Mouse (Mus musculus): Measurements from ENCODE around the gene Ltbp3. TPM values are rescaled to one million over a fixed set of nuclear protein-coding genes. Genes with fewer than 3 reads are reported as not detected.

Gene Ltbp3
- total RNA-seq, 1 experiment from 2014 or later = 212 TPM

GRCm38 (mm10) chr19:5806809-5807205 is 66.1 kb downstream of the Ltbp3 start:
- DNase-seq = no peak

- DNase-seq = no peak
Measured at GRCm38 (mm10) chr19:5807740-5808139, 67.0 kb downstream of the Ltbp3 start.

Other genes with a start within 250 kb of the Ltbp3 start
- 1.0 and 2.2 TPM in 2 replicates for gene 1700020D05Rik, start 237.1 kb upstream of the Ltbp3 start, total RNA-seq (2021)
- gene Snx32, start 230.4 kb upstream of the Ltbp3 start, total RNA-seq (2021) = 10.4 and 11.8 TPM in 2 replicates
- not detected in 2 replicates for gene Ovol1, start 180.3 kb upstream of the Ltbp3 start, total RNA-seq (2021)
- 7.3 and 8.0 TPM in 2 replicates for gene Ap5b1, start 172.9 kb upstream of the Ltbp3 start, total RNA-seq (2021)
- 106 and 113 TPM in 2 replicates for gene Rnaseh2c, start 139.0 kb upstream of the Ltbp3 start, total RNA-seq (2021)
- 54.8 and 62.0 TPM in 2 replicates for gene Kat5, start 130.7 kb upstream of the Ltbp3 start, total RNA-seq (2021)
- 60.7 and 65.1 TPM in 2 replicates for gene Rela, start 103.4 kb upstream of the Ltbp3 start, total RNA-seq (2021)
- 56.4 and 64.0 TPM in 2 replicates for gene Sipa1, start 77.2 kb upstream of the Ltbp3 start, total RNA-seq (2021)
- gene Map3k11, start 52.2 kb upstream of the Ltbp3 start, total RNA-seq (2021) = 50.4 and 51.2 TPM in 2 replicates
- 75.1 and 78.4 TPM in 2 replicates for gene Pcnx3, start 52.0 kb upstream of the Ltbp3 start, total RNA-seq (2021)
- gene Kcnk7, start 36.5 kb upstream of the Ltbp3 start, total RNA-seq (2021) = not detected in 2 replicates
- gene Ehbp1l1, start 14.6 kb upstream of the Ltbp3 start, total RNA-seq (2021) = 29.1 and 29.3 TPM in 2 replicates
- gene Fam89b, start 11.3 kb upstream of the Ltbp3 start, total RNA-seq (2021) = 41.3 and 50.4 TPM in 2 replicates
- gene Scyl1, start 30.5 kb downstream of the Ltbp3 start, total RNA-seq (2021) = 87.4 and 92.1 TPM in 2 replicates
- 26.0 and 34.5 TPM in 2 replicates for gene Frmd8, start 134.4 kb downstream of the Ltbp3 start, total RNA-seq (2021)
- 14.7 and 16.5 TPM in 2 replicates for gene Slc25a45, start 136.9 kb downstream of the Ltbp3 start, total RNA-seq (2021)
- 1.4 and 1.7 TPM in 2 replicates for gene Tigd3, start 153.2 kb downstream of the Ltbp3 start, total RNA-seq (2021)
- 118 and 119 TPM in 2 replicates for gene Dpf2, start 172.1 kb downstream of the Ltbp3 start, total RNA-seq (2021)
- 9.6 and 9.7 TPM in 2 replicates for gene Cdc42ep2, start 183.9 kb downstream of the Ltbp3 start, total RNA-seq (2021)
- 24.6 and 28.4 TPM in 2 replicates for gene Pola2, start 223.3 kb downstream of the Ltbp3 start, total RNA-seq (2021)
- gene Slc22a20, start 245.2 kb downstream of the Ltbp3 start, total RNA-seq (2021) = not detected in 2 replicates